Mouse (Mus musculus) forebrain, embryonic 13.5 days (tissue): ENCODE data around the gene Ppp2r5b. TPM values are rescaled to one million over a fixed set of nuclear protein-coding genes. Genes with fewer than 3 reads are reported as not detected.

Experiments
- ATAC-seq: fragments of 200-750 bp; cut with Nextera tagmentation; 2 replicates; pipeline ENCODE4 v1.8.0; 2017
- H3K27ac ChIP-seq: fragments of 300-500 bp; sonication (generic); 2 replicates; pipeline ENCODE4 v1.5.1; 2015; ENCODE audit warnings: inconsistent platforms, mild to moderate bottlenecking, moderate library complexity
- H3K27me3 ChIP-seq: fragments of 300-500 bp; sonication (generic); 2 replicates; pipeline ENCODE4 v1.6.1; 2015; ENCODE audit warnings: mild to moderate bottlenecking, inconsistent platforms
- H3K36me3 ChIP-seq: fragments of 300-500 bp; sonication (generic); 2 replicates; pipeline ENCODE4 v1.6.1; 2015; ENCODE audit warnings: mild to moderate bottlenecking, inconsistent platforms; ENCODE audit not compliant: poor library complexity, severe bottlenecking
- H3K4me1 ChIP-seq: fragments of 300-500 bp; sonication (generic); 2 replicates; pipeline ENCODE4 v1.6.1; 2015; ENCODE audit warnings: inconsistent platforms
- H3K4me2 ChIP-seq: fragments of 300-500 bp; sonication (generic); 2 replicates; pipeline ENCODE4 v1.6.1; 2015; ENCODE audit warnings: inconsistent platforms, mild to moderate bottlenecking, moderate library complexity
- H3K4me3 ChIP-seq: fragments of 300-500 bp; sonication (generic); 2 replicates; pipeline ENCODE4 v1.5.1; 2015; ENCODE audit warnings: mild to moderate bottlenecking, inconsistent platforms
- H3K9ac ChIP-seq: fragments of 300-500 bp; sonication (generic); 2 replicates; pipeline ENCODE4 v1.6.1; 2015; ENCODE audit warnings: mild to moderate bottlenecking, inconsistent platforms
- H3K9me3 ChIP-seq: fragments of 300-500 bp; sonication (generic); replicated peaks from 2 replicates; pipeline ENCODE4 v1.6.1; 2016; ENCODE audit warnings: inconsistent platforms
- WGBS: fragments of 180-500 bp; shearing (Covaris S2); methylation state at CpG from one replicate; pipeline ENCODE4 v1.1.7; 2015; 5-methylcytosine and 5-hydroxymethylcytosine counted together
- polyA plus RNA-seq: library from polyadenylated mRNA; unstranded; fragments of >200 nt; fragmentation: Nextera tagmentation; extraction: Ambion mirVana; gene quantifications from 2 replicates; pipeline ENCODE4 v1.2.1, GENCODE M21; 2015

Gene Ppp2r5b
- 53.7 and 58.8 TPM in 2 replicates for polyA plus RNA-seq

GRCm38 (mm10) chr19:6235084-6236052 is at the start of gene Ppp2r5b:
TSS of gene Ppp2r5b (minus strand) at chr19:6235872.
- Histone ChIP-seq H3K9ac (peak within 1 kb of the TSS; percentile 87), H3K9me3 (no peaks in the 10 kb centered on the region), H3K4me2 (peak within 1 kb of the TSS; percentile 75), H3K4me3 (peak within 1 kb of the TSS; percentile 80), H3K27ac (peak within 1 kb of the TSS; percentile 93), H3K27me3 (no peaks in the 10 kb centered on the region), H3K4me1 (peaks cover 11% of the 10 kb centered on the region), H3K36me3 (peaks cover 35% of the 10 kb centered on the region)
- under 1% methylated on average over 47 of the region's 48 CpGs for WGBS
- ATAC-seq = peak; percentile 93

GRCm38 (mm10) chr19:6285226-6285625 is 49.6 kb upstream of the Ppp2r5b start:
- Histone ChIP-seq H3K27ac (no peak overlapping the region), H3K9me3 (no peaks in the 10 kb centered on the region), H3K4me1 (no peaks in the 10 kb centered on the region; the same call in 1 of the 2 replicates), H3K4me2 (no peak overlapping the region), H3K9ac (no peak overlapping the region), H3K36me3 (peaks cover 93% of the 10 kb centered on the region), H3K27me3 (no peaks in the 10 kb centered on the region), H3K4me3 (no peak overlapping the region)
- 87% methylated on average over 8 of the region's 8 CpGs for whole genome bisulfite sequencing
- no peak for ATAC-seq

GRCm38 (mm10) chr19:6284502-6284901 is 48.8 kb upstream of the Ppp2r5b start:
- H3K9ac ChIP-seq = no peak overlapping the region
- no peaks in the 10 kb centered on the region for H3K9me3 ChIP-seq
- H3K27ac ChIP-seq = no peak overlapping the region
- H3K4me1 ChIP-seq = peaks cover 6% of the 10 kb centered on the region
- H3K4me2 ChIP-seq = no peak overlapping the region
- H3K36me3 ChIP-seq = peaks cover 93% of the 10 kb centered on the region
- no peak for ATAC-seq
- no peak overlapping the region for H3K4me3 ChIP-seq
- no peaks in the 10 kb centered on the region for H3K27me3 ChIP-seq
- WGBS = 87% methylated on average over 12 of the region's 12 CpGs

GRCm38 (mm10) chr19:6283001-6283400 is 47.3 kb upstream of the Ppp2r5b start:
- 96% methylated on average over 5 of the region's 5 CpGs for WGBS
- Histone ChIP-seq H3K9me3 (no peaks in the 10 kb centered on the region), H3K4me3 (no peak overlapping the region), H3K4me1 (peaks cover 21% of the 10 kb centered on the region), H3K27me3 (no peaks in the 10 kb centered on the region), H3K9ac (no peak overlapping the region), H3K36me3 (peaks cover 83% of the 10 kb centered on the region), H3K4me2 (no peak overlapping the region), H3K27ac (no peak overlapping the region)
- no peak for ATAC-seq

DNA sequence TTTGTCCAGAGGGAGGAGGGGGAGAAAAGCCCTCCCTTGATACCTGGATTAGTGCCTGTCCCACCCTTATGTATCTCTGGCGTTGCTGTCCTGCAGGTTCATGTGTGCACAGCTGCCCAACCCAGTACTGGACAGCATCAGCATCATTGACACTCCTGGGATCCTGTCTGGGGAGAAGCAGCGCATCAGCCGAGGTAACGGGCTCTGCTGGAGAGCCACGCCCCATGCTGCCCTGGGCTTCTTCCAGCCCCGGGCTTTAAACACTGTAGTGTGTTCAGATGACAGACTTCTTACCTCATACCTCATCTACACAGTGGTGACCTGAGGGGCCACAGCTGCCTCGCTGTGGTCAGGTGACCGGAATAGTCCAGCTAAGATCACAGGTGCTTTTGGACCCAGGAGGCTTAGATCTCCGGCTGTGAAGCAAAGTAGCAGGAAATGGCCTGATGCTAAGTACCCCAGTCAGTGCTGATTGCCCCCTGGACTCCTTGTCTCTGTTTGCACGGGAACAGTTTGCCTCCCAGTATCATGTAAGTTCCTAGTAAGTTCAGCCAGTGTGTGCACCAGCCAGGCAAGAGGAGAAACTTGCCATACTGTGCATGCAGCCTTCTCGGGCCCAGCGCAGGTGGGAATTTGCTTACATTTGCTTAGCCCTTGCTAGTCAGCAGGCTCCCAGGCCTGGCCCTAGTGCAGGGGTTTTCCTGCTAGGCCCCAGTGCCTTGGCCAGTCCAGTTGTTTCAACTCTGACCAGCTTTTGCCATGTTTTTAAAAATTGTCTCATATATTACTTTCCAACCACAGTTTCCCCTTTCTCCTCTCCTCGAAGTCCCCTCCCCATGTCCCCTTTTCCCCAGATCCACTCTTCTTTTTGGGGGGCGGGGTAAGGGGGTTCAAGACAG is 45.7 kb upstream of the Ppp2r5b start:
- peaks cover 69% of the 10 kb centered on the region for H3K36me3 ChIP-seq
- H3K4me3 ChIP-seq = no peak overlapping the region
- H3K27me3 ChIP-seq = no peaks in the 10 kb centered on the region
- H3K9me3 ChIP-seq = no peaks in the 10 kb centered on the region
- ATAC-seq = no peak
- peaks cover 26% of the 10 kb centered on the region for H3K4me1 ChIP-seq
- no peak overlapping the region for H3K27ac ChIP-seq
- H3K4me2 ChIP-seq = no peak overlapping the region
- H3K9ac ChIP-seq = no peak overlapping the region
- WGBS = 88% methylated on average over 14 of the region's 14 CpGs

- H3K4me1 ChIP-seq = peaks cover 32% of the 10 kb centered on the region
- ATAC-seq = no peak
- H3K36me3 ChIP-seq = peaks cover 60% of the 10 kb centered on the region
- no peak overlapping the region for H3K4me3 ChIP-seq
- H3K4me2 ChIP-seq = no peak overlapping the region
- H3K27me3 ChIP-seq = no peaks in the 10 kb centered on the region
- no peak overlapping the region for H3K27ac ChIP-seq
- 83% methylated on average over 7 of the region's 7 CpGs for whole genome bisulfite sequencing
- peak overlapping the region; percentile 85; the same call in 1 of the 2 replicates for H3K9ac ChIP-seq
- no peaks in the 10 kb centered on the region for H3K9me3 ChIP-seq
Measured at GRCm38 (mm10) chr19:6280554-6280953, 44.9 kb upstream of the Ppp2r5b start.

DNA sequence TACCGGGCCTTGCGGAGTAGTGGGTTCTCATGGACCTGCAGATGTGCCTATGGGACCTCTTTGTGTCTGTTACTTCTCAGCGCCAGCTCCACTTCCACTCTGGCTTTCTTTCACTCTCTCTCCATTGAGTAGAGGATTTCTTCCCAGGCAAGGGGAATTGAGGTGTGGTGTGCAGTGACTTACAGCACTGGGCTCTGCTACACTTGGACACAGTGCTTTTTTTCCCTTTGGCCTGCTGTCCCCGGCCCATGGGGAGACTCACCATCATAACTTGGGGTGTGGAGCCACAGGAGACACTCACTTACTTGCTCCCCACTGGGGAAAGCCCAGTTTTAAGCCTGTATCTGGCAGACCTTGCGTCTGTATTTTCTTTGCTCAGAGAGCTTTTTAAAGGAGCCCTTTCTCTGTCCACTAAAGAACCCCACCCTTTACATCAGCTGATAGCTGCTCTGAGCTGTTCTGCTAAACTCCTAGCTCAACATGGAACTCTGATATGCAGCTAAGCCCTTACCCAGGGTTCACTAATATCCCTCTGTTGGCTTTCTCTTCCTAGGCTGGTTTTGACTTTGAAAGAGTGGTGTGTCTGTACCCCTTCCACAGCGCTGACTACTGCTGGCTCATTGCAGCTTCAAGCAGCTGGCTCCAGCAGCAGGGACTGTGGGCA is 43.9 kb upstream of the Ppp2r5b start:
- no peak for ATAC-seq
- Histone ChIP-seq H3K4me2 (peak overlapping the region; percentile 94), H3K9me3 (no peaks in the 10 kb centered on the region), H3K9ac (peak overlapping the region; percentile 85), H3K27me3 (no peaks in the 10 kb centered on the region), H3K4me3 (0 out of 2 replicates have a peak overlapping the region, but pooled peaks have one; percentile 86), H3K4me1 (peaks cover 37% of the 10 kb centered on the region), H3K27ac (no peak overlapping the region), H3K36me3 (peaks cover 51% of the 10 kb centered on the region)
- 91% methylated on average over 6 of the region's 6 CpGs for WGBS

DNA sequence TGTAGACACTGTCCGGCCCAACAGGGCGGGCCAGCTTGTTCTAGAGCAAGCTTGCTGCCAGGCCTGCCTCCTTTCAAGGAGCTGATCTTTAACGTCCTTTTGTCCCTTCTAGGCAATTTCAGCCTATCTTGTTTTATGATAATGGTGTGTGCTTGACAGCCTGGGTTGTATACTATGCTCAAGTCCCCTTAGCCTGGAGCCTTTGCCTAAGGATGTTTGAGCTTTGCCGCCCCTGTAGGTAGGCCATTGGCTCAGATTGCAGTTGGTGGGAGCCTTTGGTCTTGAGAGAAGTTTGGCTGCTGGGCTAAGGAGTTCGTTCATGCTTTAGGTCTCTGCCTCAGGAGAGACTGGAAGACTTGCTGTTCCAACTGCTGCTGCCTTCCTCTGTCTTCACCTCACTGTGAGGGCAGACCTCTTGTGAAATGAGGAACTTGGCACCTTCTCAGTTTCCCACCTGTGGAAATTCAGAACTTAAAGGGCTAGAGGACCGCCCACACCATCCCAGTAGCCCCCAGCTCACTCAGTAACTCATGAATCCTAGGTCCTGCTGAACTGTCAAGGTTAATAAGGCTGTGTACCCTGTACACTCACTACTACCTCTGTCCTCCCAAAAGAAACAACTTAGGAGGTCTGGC is 42.9 kb upstream of the Ppp2r5b start:
- Histone ChIP-seq H3K4me3 (peak overlapping the region; percentile 86), H3K9me3 (no peaks in the 10 kb centered on the region), H3K36me3 (peaks cover 40% of the 10 kb centered on the region), H3K4me2 (peak overlapping the region; percentile 94), H3K4me1 (peaks cover 37% of the 10 kb centered on the region), H3K27me3 (no peaks in the 10 kb centered on the region), H3K27ac (no peak overlapping the region), H3K9ac (peak overlapping the region; percentile 85)
- 50% methylated on average over 6 of the region's 6 CpGs for WGBS
- ATAC-seq = no peak

DNA sequence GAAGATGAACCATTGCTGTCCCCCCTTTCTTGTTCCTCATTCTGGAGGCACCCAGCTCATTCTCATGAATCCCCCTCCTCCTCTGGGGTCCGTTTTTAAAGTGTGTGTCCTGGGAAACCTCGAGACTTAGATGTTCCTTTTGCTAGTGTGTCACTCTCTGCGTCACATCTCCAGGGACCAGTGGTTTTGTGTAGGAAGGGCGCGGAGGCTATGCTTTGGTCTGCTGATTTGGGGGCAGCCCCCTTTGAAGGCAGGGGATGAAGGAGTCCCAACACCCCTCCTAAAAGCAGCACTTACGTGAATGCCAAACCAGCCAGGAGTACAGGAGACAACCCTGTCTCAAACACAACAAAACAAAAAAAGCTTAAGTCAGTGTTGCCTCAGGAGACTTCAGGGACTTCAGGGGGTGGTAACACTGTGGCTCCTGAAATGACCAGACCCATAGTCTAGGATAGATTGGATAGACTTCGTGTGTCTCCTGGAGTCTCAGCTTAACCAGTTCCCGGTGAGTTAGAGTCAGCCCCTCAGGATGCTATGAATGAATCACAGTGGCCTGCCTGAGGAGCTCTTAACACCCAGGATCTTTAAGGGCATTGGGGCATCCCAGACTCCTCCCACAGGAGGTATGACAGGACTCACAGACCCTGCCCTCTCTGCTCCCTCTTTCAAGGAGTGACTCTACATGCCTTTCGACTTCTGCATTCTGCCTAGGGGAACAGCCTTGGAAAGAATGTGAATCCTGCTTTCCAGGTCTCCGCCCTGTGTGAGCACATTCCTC is 42.2 kb upstream of the Ppp2r5b start:
- Histone ChIP-seq H3K4me3 (peak overlapping the region; percentile 86), H3K9me3 (no peaks in the 10 kb centered on the region), H3K4me2 (peak overlapping the region; percentile 94), H3K4me1 (peaks cover 37% of the 10 kb centered on the region), H3K36me3 (peaks cover 33% of the 10 kb centered on the region), H3K27ac (no peak overlapping the region), H3K9ac (peak overlapping the region; percentile 85), H3K27me3 (no peaks in the 10 kb centered on the region)
- WGBS = 9% methylated on average over 10 of the region's 10 CpGs
- ATAC-seq = no peak

- peak; percentile 96 for ATAC-seq
- Histone ChIP-seq H3K27ac (peak within 1 kb of the TSS; percentile 77), H3K36me3 (peaks cover 22% of the 10 kb centered on the region), H3K9ac (peak within 1 kb of the TSS; percentile 85), H3K4me1 (peaks cover 37% of the 10 kb centered on the region), H3K9me3 (no peaks in the 10 kb centered on the region), H3K27me3 (no peaks in the 10 kb centered on the region), H3K4me3 (peak within 1 kb of the TSS; percentile 86), H3K4me2 (peak within 1 kb of the TSS; percentile 94)
- under 1% methylated on average over 100 of the region's 106 CpGs for WGBS
Measured at GRCm38 (mm10) chr19:6276426-6277421, 41.1 kb upstream of the Ppp2r5b start, which contains the start of gene Ehd1. TSS of gene Ehd1 (plus strand) at chr19:6276725.
